Mouse (Mus musculus): ENCODE measurements around the gene Rps10. TPM values are rescaled to one million over a fixed set of nuclear protein-coding genes. Genes with fewer than 3 reads are reported as not detected.

The Rps10 gene
- polyA plus RNA-seq, 1 experiment from 2014 or later, result 868 TPM

DNA sequence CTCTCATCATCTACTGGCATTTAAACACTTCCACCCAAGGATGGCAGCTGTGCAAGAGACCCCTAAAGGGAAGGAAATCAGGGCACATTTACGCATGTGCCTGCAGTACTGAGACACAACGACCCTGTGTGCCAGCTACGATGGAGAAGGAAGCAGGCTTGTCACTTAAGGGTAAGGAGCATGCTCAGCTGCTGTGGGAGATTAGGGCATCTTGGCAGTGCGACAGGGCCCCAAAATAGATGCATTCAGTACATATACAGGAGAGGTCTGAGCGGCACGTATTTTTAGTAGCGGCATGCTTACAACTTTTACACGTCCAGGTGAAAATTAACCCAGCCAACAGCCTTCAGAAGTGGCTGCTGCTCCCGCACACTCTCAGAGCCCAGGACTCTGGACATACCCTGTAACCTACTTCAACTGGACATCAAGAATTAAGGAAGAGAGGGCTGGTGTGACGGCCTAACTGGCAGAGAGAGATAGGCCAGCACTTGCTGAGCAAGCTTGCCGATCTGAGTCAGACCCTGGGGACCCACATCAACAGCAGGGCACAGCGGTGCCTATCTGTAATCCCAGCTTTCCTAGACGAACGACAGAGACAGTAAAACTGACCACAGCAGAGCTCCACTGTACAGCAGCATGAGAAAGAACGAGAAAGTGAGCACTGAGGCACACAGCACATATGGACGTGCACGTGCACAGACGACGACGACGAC lies 32.8 kb downstream of the Rps10 start:
- H3K9me3 ChIP-seq, result no peaks in the 10 kb centered on the region
- H3K27ac ChIP-seq, result no peak overlapping the region
- H3K27me3 ChIP-seq, result no peaks in the 10 kb centered on the region
- WGBS, result 76% methylated on average over 21 of the region's 21 CpGs
- H3K4me2 ChIP-seq, result no peak overlapping the region
- no peak for ATAC-seq (ENCODE audit: borderline replicate concordance, extremely low read depth, low FRiP score, low TSS enrichment)
- H3K4me1 ChIP-seq, result 0 out of 2 replicates have a peak, but pooled peaks cover 6% of the 10 kb centered on the region
- H3K4me3 ChIP-seq, result no peak overlapping the region
- 0 out of 2 replicates have a peak, but pooled peaks cover 3% of the 10 kb centered on the region for H3K36me3 ChIP-seq
- H3K9ac ChIP-seq, result no peak overlapping the region

DNA sequence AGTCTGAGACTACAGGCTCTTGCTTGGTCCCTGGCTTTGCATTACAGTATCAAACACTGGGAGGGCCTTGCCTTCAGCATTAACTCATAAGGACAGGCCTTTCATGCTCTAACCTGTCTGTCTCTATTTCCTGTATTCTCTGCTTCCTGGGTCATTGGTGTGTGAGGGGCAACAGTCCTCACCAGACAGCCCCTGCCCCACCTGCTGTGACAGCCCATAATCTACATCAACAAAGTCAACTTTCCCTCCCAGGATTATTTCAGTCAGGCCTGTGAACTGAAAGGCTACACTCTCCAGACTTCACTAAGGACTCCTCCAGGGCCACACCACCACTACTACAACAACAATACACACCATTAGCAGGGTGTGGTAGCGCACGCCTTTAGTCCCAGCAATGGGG lies 33.4 kb downstream of the Rps10 start:
- no peaks in the 10 kb centered on the region for H3K9me3 ChIP-seq
- H3K27me3 ChIP-seq, result no peaks in the 10 kb centered on the region
- H3K4me2 ChIP-seq, result no peak overlapping the region
- H3K4me3 ChIP-seq, result no peak overlapping the region
- no peak overlapping the region for H3K9ac ChIP-seq
- 83% methylated on average over 2 of the region's 2 CpGs for WGBS
- no peak for ATAC-seq (ENCODE audit: borderline replicate concordance, extremely low read depth, low FRiP score, low TSS enrichment)
- no peaks in the 10 kb centered on the region for H3K36me3 ChIP-seq
- no peak overlapping the region for H3K27ac ChIP-seq
- H3K4me1 ChIP-seq, result peaks cover 7% of the 10 kb centered on the region; the same call in 1 of the 2 replicates

GRCm38 (mm10) chr17:27600869-27601268 lies 35.6 kb downstream of the Rps10 start:
- 65% methylated on average over 5 of the region's 5 CpGs for WGBS
- H3K27ac ChIP-seq, result no peak overlapping the region
- H3K9me3 ChIP-seq, result no peaks in the 10 kb centered on the region
- no peak overlapping the region for H3K9ac ChIP-seq
- no peaks in the 10 kb centered on the region for H3K27me3 ChIP-seq
- H3K36me3 ChIP-seq, result peaks cover 9% of the 10 kb centered on the region; the same call in 1 of the 2 replicates
- no peak overlapping the region for H3K4me2 ChIP-seq
- no peak overlapping the region for H3K4me3 ChIP-seq
- H3K4me1 ChIP-seq, result peaks cover 16% of the 10 kb centered on the region
- no peak for ATAC-seq (ENCODE audit: borderline replicate concordance, extremely low read depth, low FRiP score, low TSS enrichment)

DNA sequence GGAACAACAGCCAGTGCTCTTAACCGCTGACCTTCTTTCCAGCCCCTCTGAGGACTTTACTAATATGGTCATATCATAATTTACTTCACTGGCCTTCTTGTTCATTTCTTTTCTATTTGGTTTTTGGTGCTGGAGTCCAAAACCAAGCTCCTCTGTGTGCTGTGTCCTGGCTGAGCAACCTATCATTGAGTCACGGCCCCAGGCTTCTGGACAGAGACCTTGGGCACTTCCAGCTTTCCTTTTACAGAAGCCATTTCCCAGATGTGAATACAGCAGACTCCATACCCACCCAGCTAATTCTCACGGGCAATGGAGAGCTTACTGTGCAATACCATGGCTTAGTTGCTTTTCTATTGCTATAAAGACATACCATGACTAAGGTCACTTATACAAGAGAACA lies 36.2 kb downstream of the Rps10 start:
- H3K9ac ChIP-seq, result no peak overlapping the region
- no peaks in the 10 kb centered on the region for H3K27me3 ChIP-seq
- H3K4me2 ChIP-seq, result no peak overlapping the region
- H3K9me3 ChIP-seq, result no peaks in the 10 kb centered on the region
- H3K36me3 ChIP-seq, result peaks cover 15% of the 10 kb centered on the region; the same call in 1 of the 2 replicates
- peaks cover 16% of the 10 kb centered on the region for H3K4me1 ChIP-seq
- 86% methylated on average over 3 of the region's 3 CpGs for WGBS
- no peak overlapping the region for H3K27ac ChIP-seq
- no peak for ATAC-seq (ENCODE audit: borderline replicate concordance, extremely low read depth, low FRiP score, low TSS enrichment)
- H3K4me3 ChIP-seq, result no peak overlapping the region

DNA sequence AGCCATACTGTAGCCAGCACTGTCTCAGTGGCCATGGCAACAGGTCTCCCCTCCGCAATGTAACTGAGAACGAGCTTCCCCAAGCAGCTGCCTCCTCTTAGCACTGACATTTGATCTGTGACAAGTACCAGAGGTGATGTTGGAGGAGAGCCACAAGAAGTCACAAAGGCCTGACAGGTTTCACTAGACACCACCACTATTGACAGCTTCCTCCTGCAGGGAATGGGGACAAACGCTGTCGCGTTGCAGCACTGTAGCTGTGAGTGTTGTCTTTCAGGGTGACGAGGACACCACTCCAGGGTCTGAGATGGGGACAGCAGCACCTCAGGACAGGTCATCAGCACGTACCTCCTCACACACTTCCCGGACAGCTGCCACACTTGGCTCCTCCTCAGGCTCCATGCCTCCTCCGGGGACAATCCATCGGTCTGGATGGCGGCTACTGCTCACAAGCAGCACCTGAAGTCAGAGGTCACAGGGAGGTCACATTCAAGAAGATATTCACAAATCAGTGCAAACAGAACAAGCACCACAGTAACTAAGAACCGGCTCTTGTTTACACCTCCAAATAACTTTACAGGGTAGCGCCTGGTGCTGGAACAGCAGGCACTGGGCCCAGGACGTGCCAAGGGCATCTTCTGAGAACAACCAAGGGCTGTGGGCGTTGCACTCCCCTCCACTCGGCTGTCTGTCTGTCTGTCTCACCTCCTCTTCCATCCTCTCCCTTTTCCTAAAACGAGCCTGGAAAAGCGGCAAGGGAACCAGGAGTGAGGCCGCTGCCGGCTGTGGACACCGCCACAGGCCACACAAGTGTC lies 39.9 kb downstream of the Rps10 start:
- Histone ChIP-seq H3K4me2 (no peak overlapping the region), H3K27me3 (no peaks in the 10 kb centered on the region), H3K9ac (no peak overlapping the region), H3K4me3 (no peak overlapping the region), H3K4me1 (peaks cover 16% of the 10 kb centered on the region), H3K27ac (peak overlapping the region; percentile 4; the same call in 1 of the 2 replicates), H3K9me3 (no peaks in the 10 kb centered on the region), H3K36me3 (peaks cover 39% of the 10 kb centered on the region)
- 34% methylated on average over 21 of the region's 21 CpGs for WGBS
- peak; percentile 35; the same call in 1 of the 2 replicates for ATAC-seq (ENCODE audit: borderline replicate concordance, extremely low read depth, low FRiP score, low TSS enrichment)

GRCm38 (mm10) chr17:27595659-27596375 lies 40.7 kb downstream of the Rps10 start:
- Histone ChIP-seq H3K4me3 (no peak overlapping the region), H3K4me1 (peaks cover 12% of the 10 kb centered on the region), H3K4me2 (no peak overlapping the region), H3K27ac (0 out of 2 replicates have a peak overlapping the region, but pooled peaks have one; percentile 9), H3K9me3 (no peaks in the 10 kb centered on the region), H3K27me3 (no peaks in the 10 kb centered on the region), H3K9ac (no peak overlapping the region), H3K36me3 (peaks cover 43% of the 10 kb centered on the region)
- no peak for ATAC-seq (ENCODE audit: borderline replicate concordance, extremely low read depth, low FRiP score, low TSS enrichment)
- 69% methylated on average over 15 of the region's 15 CpGs for WGBS

- H3K36me3 ChIP-seq, result peaks cover 45% of the 10 kb centered on the region
Observed at GRCm38 (mm10) chr17:27592565-27592910, 43.9 kb downstream of the Rps10 start.

DNA sequence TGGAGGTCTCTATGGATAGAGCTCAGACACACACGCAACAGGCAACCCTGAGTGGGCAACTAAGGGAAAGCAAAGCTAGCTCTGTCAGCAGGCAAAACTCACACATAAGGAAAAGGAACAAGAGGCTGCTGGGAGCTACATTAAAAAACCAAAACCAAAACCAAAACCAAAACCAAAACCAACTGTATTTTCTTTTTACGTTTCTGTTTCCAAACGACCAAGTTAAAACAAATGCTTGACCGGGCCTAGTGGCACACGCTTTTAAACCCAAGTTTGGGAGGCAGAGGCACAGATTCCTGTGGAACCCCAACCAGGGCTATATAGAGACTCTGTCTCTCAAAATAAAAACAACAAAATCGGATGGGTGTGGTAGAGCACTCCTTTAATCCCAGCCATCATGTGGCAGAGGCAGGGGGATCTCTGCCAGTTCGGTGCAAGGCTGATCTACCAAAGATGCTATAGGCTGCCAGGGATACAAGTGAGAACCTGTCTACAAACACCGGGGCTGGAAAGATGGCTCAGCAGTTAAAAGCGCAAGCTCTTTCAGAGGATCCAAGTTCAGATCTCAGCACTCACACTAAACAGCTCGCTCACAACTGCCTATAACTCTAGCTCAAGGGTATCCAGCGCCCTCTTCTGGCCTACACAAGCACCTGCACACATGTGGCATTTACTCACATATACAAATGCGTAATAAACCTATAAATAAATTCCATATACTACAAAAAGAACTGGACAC lies 44.5 kb downstream of the Rps10 start:
- no peak overlapping the region for H3K27ac ChIP-seq
- no peaks in the 10 kb centered on the region for H3K27me3 ChIP-seq
- 88% methylated on average over 12 of the region's 12 CpGs for WGBS
- no peak overlapping the region for H3K4me2 ChIP-seq
- no peak for ATAC-seq (ENCODE audit: borderline replicate concordance, extremely low read depth, low FRiP score, low TSS enrichment)
- H3K4me3 ChIP-seq, result no peak overlapping the region
- no peak overlapping the region for H3K9ac ChIP-seq
- peaks cover 45% of the 10 kb centered on the region for H3K36me3 ChIP-seq
- no peaks in the 10 kb centered on the region for H3K9me3 ChIP-seq
- H3K4me1 ChIP-seq, result peaks cover 7% of the 10 kb centered on the region

More at GRCm38 (mm10) chr17:27592565-27592910, 43.9 kb downstream of the Rps10 start:
- ATAC-seq (ENCODE audit: borderline replicate concordance, extremely low read depth, low FRiP score, low TSS enrichment), result no peak
- no peak overlapping the region for H3K27ac ChIP-seq
- no peaks in the 10 kb centered on the region for H3K27me3 ChIP-seq
- no peak overlapping the region for H3K4me3 ChIP-seq
- H3K9ac ChIP-seq, result no peak overlapping the region
- no peak overlapping the region for H3K4me2 ChIP-seq
- H3K9me3 ChIP-seq, result no peaks in the 10 kb centered on the region
- 95% methylated on average over 7 of the region's 7 CpGs for WGBS
- H3K4me1 ChIP-seq, result peaks cover 9% of the 10 kb centered on the region

- no peaks in the 10 kb centered on the region for H3K27me3 ChIP-seq
- no peak overlapping the region for H3K27ac ChIP-seq
- H3K9me3 ChIP-seq, result no peaks in the 10 kb centered on the region
- H3K4me3 ChIP-seq, result no peak overlapping the region
- peaks cover 32% of the 10 kb centered on the region for H3K36me3 ChIP-seq
- H3K4me1 ChIP-seq, result no peaks in the 10 kb centered on the region
- H3K4me2 ChIP-seq, result no peak overlapping the region
- 76% methylated on average over 8 of the region's 8 CpGs for WGBS
- H3K9ac ChIP-seq, result no peak overlapping the region
- ATAC-seq (ENCODE audit: borderline replicate concordance, extremely low read depth, low FRiP score, low TSS enrichment), result no peak
Observed at GRCm38 (mm10) chr17:27588231-27588630, 48.2 kb downstream of the Rps10 start.

GRCm38 (mm10) chr17:27587252-27587651 lies 49.2 kb downstream of the Rps10 start:
- no peak for ATAC-seq (ENCODE audit: borderline replicate concordance, extremely low read depth, low FRiP score, low TSS enrichment)
- peaks cover 32% of the 10 kb centered on the region for H3K36me3 ChIP-seq
- no peaks in the 10 kb centered on the region for H3K4me1 ChIP-seq
- no peak overlapping the region for H3K9ac ChIP-seq
- no peaks in the 10 kb centered on the region for H3K27me3 ChIP-seq
- no peak overlapping the region for H3K27ac ChIP-seq
- H3K4me2 ChIP-seq, result no peak overlapping the region
- WGBS, result 68% methylated on average over 12 of the region's 12 CpGs
- no peaks in the 10 kb centered on the region for H3K9me3 ChIP-seq
- H3K4me3 ChIP-seq, result no peak overlapping the region

GRCm38 (mm10) chr17:27586661-27587060 lies 49.8 kb downstream of the Rps10 start:
- WGBS, result 53% methylated on average over 9 of the region's 9 CpGs
- no peak for ATAC-seq (ENCODE audit: borderline replicate concordance, extremely low read depth, low FRiP score, low TSS enrichment)
- Histone ChIP-seq H3K27me3 (no peaks in the 10 kb centered on the region), H3K9ac (no peak overlapping the region), H3K4me3 (no peak overlapping the region), H3K4me2 (no peak overlapping the region), H3K27ac (no peak overlapping the region), H3K36me3 (peaks cover 38% of the 10 kb centered on the region), H3K9me3 (no peaks in the 10 kb centered on the region), H3K4me1 (no peaks in the 10 kb centered on the region)
